Mouse (Mus musculus) frontal cortex, postnatal 25 days (tissue): ENCODE measurements around the gene Cab39l.
A peak's percentile ranks its signal among the peaks of the same experiment; 100 is the strongest.

ENCODE experiments used
- DNase-seq, 2 experiments: peaks; one replicate each; pipeline ENCODE4 v3.0.0; 2022; ENCODE audit warnings: low spot score in 2 of 2

Gene Cab39l

DNA sequence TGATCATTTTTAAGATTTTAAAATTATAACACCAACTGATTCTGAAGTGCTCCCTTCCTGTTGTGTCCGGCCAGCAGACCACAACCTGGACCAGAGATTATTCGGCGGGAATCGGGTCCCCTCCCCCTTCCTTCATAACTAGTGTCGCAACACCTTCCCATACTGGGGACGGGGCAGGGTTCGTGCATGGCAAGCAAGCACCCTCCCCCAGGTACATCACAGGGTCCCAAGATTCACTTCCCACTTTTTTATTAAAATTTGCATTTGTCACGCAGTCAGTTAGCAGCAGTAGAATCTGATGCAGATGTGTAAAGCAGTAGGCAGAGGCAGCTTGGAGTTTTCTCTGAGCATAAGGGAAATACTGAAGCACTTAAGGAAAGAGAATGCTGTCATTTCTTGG is 64.1 kb downstream of the Cab39l start:
- DNase-seq, result no peak

DNA sequence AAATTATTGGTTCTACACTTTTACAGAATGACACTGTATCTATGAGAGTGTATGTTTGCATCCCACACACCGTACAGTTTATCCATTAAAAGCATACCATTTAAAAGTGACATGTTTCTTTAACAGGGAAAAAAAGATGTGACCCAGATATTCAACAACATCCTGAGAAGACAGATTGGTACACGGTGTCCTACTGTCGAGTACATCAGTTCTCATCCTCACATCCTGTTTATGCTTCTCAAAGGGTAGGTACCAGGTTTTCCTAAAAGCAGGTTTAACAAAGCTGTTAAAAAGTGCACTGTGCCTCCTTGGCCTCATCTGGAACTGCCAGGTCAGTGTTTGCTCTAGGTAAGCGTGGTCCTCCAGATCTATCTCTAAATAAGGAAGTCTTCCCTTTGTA is 65.4 kb downstream of the Cab39l start:
- DNase-seq, result no peak

DNA sequence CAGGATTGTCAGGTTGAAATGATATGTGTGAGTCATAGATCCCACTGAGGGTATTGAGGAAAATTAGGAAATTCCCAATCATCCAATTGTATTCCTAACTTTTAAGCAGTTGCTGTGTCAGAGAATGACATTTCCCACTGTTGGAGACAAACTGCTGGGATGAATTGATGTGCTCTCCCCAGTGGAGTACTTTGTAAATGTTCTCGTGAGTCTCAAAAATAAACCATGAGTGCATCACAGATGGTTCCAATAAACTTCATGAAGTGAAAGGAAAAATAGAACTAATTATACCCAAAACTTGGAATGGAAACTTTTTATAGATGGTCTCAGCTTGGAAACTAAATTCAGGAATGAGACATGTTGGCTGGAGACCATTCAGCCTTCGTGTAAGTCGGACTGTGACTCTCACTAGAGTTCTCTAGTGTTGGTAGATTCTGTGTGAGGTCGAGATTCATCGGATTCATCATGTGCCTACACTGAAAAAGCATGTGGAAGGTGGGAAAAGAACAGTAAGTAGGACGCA is 73.2 kb downstream of the Cab39l start:
- DNase-seq, result no peak

DNA sequence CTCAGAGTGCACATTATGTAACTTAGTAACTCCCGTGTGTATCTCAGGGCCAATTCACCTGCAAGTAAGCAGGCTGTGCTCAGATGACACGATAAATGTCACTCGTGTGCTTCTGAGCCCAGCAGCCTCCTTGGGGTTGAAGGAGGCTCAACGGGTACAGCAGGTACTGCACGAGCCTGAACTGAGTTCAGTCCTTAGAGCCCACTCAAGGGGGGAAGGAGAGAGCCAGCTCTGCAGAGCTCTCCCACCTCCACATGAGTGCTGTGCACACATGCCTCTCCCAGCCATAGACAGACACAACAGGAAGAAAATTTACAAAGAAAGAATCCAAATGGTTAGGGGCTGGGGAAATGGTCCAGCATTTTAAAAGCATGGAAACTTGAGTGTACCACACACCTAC is 85.1 kb downstream of the Cab39l start:
- DNase-seq, result no peak

DNA sequence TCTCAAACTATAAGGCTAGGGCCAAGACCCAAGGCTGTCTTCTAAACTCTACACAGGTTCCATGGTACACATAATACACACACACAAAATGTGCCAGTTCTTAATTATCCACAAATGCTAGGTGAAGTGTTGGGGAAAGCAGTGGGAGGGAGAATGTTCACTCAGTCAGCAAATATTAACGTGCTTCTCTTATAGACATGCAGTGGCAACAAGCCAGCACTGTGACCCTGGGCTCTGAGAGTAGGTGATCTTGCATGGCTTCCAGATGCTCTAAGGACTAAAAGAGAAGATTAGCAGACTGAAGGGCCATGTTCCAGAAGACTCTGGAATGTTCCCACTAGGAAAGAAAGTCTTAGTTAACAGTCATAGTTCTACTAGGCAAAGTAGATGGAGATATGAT is 90.0 kb downstream of the Cab39l start:
- DNase-seq, result no peak

DNA sequence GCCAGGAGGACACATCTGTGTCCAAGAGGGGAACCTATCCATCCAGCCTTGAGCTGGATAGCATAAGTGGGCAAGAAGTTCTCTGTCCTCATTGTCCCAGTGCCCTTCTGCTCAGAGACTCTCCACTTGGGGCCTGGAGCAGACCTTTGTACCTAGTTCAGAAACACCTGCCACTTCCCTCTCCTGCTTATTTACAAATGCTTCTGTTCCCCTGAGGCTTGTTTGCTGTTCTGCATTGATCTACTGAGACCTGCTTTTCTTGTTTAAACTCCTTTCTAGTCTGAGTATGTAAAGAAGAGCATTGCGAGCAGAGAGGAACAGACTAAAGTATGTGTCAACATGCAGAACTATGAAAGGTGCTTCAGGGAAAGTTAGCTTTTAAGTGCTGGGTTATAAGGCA is 92.2 kb downstream of the Cab39l start:
- no peak for DNase-seq

DNA sequence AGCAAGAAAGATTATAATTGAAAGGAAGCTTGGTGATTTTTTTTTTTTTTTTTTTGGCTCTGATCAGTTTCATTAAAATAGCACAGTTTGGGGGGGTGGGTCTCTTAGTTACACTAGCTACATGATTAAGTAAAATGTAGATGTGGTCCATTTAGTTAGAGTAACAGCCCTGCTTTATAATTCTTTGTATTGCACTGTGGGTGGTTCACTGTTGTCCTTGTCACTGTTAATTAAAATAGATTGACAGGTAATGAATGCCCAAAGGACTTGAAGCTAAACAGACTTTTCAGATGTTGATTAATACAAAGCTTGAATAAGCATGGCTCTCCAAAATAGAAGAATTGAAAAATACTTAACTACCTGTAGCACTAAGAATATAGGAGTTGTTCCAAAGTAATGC is 93.1 kb downstream of the Cab39l start:
- no peak for DNase-seq

DNA sequence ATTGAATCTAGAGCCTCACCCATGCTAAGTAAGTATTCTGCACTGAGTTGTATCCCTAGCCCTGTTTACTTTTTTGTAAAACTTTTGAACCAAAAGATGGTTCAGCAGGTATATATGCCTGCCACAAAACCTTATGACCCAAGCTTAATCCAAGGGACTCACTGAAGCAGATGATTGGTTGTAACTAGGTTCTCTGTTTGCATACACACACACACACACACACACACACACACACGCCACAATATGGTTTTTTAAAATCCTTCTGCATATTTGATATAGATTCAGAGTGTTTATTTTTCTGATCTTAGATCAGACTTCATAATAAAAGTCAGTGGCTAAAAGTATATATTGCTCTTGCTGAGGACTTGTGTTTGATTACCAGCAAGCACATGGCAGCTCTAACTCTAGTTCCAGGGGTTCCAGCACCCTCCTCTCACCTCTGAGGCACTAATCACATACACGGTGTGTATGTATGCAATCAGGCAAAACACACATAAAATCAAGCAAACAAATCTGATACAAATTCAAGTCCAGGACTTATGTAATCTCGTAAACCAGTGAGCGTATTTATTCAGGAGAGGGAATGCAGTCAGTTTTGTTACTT is 97.2 kb downstream of the Cab39l start:
- no peak for DNase-seq

DNA sequence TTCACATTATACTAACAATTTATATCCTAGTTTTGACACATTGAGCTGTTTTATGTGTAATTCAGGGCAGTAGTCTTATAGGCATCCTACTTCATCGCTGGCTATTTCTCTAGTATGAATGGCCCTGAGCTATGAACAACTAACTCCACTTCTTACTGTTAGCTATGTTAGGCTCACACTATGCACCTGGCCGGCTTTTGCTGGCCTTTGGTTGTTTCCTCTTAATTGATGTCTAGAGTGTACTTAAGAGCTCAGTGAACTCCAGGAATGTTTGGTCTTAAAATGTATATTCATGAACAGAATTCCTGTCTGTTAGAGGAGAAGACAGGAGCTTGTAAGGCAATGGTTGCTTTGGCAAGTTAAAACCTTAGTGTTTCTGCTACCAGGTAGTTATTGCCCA is 99.5 kb downstream of the Cab39l start:
- DNase-seq, result no peak

DNA sequence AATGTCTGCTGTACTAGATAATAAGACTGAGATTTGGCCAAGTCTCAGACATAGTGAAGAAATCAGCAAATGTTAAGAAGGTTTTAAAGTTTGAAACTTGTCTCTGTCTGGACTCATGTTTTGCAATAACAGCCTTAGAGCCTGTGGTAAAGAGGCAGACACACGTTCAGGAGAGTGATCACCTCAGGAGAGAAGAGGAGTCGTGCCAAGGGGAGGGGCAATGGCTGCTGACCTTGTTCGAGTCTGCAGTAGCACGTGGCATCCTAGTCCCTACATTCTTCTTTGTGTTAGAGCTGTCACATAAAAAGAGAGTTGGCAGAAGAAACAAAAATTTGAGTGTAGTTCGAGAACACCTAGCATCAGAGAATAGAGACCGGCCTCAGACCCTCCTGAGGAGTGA is 100.0 kb downstream of the Cab39l start:
- no peak for DNase-seq

DNA sequence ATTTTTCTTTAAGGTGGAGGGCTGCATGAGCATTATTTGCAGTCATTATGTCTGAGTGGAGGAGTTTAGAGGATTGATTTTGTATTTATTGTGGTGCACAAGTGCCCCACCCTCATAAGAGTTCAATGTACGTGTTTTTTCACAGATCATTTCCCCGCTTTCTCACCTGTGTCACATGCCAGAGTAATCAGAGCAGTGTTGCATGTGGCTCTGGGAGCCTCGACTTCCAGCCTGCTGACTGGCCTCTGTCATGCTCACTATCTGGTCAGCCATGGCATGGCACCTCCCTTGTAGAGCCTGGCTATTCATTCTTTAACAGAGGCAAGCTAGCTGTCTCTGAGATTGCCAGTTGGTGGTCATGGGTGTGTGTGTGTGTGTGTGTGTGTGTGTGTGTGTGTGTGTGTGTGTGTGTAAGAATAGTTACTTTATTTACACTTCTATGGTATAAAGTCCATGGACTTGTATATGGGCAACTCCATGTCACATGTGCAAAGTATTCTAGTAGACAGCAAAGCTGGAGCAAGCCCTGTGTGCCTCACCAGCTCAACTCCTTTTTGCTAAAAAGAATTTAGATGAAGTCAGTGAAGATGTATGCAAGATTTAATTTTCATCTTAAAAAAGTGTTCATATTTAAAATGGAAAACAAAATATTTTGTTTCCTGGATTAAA is 102.5 kb downstream of the Cab39l start:
- no peak for DNase-seq

DNA sequence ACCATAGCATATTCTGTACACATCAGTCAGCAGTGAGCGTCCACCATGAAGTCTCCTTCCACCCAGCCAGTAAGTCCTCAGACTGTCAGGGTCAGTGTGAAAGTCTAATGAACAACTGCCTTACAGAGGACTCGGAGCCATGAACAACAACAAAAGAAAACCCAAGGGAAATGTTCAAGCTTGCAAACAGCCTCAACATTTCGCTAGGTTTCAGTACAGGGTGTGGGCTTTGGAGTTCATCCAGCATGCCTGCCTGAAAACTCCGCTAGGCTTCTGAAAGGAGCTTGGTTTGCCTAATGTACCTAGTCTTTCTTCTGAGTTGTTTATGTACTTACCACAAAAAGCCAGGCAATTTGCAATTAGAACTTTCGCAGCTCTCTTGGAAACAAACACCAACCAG is 103.2 kb downstream of the Cab39l start:
- no peak for DNase-seq

DNA sequence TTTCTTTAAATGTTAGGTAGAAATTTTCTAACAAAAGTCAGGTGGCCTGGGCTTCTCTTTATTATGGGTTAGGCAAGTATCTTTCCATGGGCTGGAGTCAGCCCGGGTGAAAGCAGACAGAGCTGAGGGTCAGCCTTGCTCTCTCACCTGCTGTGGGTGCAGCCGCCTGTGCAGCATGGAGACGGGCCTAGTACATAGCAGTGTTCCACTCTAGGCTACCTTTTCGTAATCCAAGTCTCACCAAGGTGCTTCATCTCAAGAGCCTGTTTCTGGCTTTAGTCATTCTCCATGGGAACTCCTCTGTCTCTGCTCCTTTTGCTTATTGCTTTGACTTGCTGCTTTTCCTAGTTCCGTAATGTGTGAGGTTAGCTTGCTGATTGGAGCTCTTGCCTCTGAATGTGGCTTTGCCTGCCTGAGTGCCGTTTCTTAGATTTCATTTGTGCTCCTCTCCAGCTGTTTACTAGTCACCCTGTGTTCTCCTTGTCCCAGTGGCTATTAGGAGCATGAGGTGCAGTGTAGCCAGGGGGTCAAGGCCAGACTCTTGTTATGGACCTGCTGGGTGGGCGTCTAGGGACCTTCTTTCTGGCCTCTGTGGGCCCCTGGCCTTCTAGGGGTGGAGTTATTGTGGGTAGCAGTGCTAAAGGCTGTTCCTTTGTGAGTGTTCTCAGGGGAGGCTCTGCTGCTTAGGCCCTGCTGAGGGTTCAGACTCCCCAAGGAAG is 105.5 kb downstream of the Cab39l start:
- DNase-seq, result no peak

DNA sequence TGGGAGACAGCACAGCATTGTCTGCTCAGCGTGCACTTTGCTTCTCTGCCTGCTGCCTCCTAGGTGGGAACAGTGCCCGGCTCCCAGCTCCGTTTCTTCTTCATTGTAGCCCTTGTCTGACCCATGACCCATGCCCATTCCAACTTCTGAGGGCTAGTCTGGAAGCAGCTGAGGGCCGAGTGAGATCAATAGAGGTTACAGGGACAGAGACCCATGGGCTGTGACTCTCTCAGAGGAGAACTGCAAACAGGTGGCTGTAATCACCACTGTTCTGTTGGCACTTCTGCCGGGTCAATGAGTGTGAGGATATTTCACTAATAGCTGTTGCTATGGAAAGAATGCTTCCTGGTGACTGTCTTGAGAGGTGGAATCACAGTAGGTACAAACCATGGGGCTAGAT is 106.8 kb downstream of the Cab39l start:
- DNase-seq, result no peak

DNA sequence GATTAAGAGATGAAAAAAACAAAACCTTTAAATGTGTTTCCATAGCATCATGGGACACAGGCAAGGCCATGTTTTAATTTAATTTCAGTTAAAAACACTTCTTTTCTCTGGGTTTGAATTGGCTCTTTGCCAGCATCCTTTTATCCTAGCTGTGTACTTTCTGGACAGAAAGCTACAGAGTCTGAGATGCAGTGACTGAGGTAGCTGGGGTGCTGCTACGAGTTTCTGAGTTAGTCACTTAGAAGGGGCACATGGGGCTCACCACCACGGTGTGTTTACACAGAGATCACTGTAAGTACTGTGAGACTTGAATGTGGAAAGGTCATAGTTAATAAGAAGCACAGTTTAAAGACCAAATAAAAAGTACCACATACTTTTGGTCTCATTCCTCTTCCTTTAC is 107.8 kb downstream of the Cab39l start:
- DNase-seq, result no peak

DNA sequence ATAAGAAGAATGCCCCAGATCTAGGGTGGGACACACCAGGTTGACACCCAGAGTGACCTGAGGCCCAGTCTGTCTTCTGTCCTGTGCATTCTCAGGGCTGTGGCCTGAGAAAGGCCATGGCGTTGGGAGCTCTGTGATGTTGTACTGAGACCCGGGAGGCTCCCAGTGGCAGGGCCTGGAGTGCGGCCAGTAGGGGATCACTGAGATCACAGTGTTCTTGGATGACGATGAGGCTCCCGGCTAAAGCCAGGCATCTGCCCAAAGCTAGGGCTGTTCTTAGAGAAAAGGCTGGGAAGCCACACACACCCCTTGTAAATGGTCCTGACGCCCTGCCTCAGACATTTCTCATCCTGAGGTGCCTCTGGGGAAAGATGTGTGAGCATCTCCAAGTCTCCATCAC is 108.3 kb downstream of the Cab39l start:
- DNase-seq, result no peak

DNA sequence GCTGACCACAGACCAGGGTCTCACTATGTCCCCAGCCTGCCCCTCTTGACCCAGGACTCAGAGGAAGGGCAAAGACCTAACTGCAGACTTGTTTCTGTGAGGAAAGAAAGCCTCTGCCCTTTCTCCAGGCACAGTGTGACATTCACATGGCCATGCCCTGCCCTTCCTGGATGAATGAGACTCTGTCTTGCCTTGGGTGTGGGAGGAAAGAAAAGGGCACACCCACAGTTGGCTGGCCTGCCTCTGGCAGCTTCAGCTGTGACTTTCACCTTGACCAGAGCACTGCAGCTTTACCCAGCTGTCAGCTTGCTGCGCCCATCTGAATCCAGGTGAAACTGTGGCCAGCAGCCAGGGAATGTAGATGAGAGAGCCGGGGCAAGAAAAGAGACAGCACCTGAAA is 110.1 kb downstream of the Cab39l start:
- no peak for DNase-seq

DNA sequence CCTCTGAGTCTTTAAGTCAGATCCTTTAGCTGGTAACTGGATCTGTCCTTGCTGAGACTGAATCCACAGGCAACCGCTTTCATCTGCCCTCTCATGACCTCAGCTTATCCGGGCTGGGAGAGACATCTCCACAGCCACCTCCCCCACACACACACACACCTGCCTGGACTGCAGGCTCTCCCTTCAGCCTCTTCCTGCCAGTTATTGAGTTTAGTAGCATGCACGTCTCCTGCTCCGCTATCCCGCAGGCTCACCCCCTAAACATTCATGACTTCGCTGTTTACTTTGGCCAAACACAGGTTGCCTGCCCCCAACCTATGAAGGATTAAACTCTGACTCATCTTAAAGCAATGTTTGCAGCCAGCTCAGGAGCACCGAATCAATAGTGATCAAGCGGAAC is 111.2 kb downstream of the Cab39l start:
- no peak for DNase-seq

DNA sequence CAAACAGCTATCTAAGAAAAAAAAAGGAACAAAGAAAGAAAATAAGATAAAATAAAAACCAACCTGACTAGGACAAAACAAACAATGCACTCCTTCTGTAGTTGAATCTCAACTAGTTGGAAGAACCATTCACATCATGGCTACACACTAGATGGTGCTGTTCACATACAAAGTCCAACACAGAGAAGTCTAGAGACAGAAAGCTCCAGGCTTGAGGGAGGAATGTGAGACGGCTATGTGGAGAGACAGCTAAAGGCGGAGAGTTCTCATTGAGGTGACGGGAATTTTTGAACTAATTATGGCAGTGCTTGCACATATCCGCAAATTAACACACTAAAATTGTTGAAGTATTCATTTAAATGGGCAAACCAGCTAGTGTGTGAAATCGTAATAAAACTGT is 113.3 kb downstream of the Cab39l start:
- no peak for DNase-seq

DNA sequence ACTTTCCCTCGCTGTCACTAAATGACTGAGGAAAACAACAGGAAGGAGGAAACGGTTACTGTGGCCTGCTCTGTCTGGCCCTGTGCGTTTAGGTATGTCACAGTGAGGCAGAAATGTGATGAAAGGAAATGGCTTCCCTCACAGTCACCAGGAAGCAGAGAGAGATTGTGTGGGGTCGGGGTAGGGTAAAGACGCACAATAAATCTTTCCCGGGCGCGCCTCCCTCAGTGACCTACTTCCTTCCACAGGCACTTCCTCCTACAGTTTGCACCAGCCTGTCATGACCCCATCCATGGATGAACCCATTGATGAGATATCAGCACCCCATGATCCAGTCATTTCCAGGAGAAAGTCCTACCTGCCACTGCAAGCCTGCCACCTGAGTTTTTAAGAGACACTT is 114.2 kb downstream of the Cab39l start:
- no peak for DNase-seq

DNA sequence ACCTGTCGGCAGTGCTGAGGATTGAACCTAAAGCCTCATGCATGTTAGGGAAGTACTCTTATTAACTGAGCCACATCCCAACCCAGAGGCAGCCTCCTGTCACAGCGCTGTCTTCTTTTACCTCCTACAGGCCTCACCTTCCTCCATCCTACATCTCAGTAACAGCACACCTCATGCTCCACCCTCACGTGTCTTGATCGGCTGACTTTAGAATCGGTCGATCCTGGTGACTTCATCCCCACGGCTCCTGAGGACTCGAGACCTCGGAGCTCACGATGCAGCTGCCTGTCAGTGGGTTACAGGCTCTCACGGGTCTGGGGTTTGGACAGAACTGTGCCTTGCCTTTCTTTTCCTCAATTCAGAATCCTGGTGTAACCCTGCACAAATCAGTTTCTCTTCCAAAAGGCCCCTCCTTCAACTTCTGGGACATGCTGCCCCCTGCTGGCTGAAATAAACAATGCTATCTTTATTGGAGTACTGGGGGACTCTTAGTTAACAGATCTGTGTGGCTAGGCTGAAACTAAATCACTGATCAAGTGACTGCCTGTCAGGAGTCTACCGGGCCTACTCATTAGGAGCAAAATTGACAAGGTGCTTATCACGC is 115.3 kb downstream of the Cab39l start:
- DNase-seq, result peak; percentile 45 to 76

DNA sequence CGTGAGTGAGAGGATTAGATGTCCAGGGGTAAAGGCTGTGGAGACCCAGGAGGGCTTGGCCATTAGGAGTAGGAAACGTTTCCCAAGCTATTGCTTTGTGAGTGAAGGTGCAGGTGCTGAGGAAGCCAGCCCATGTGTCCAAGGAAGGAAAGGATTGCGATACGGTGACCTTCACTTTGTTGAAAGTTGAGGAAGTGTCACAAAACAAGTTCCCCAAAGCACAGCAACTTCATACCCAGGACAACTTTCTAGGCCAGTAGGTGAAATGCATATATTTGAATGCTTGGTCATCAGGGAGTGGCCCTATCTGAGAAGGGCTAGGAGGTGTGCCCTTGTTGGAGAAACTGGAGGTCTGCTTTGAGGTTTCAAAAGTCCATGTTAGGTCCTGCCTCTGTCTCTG is 116.3 kb downstream of the Cab39l start:
- no peak for DNase-seq

DNA sequence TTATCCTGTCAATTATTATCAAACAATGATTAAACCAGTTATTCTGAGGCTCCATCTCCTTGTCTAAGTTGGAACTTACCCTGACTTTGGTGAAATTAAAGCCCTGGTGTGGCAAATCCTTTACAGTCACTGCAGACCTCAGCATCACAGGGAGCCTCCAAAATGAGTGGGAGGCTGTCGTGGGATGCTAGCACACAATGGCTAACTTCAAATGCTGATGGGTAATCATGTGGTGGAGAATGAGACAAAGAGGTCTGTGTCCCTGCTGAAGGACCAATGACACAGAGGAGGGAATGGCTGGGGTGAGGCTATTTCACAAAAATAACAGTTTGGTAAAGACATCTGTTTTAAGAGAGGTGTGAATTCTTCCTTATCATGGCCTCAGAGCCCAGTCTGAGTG is 117.1 kb downstream of the Cab39l start:
- DNase-seq, result no peak
